Comparison of ENCODE assay signal across 10 mouse cellular contexts in genomic region chr3:130058488-130058887, GRCm38 (mm10). TPM values are rescaled to one million over a fixed set of nuclear protein-coding genes. Genes with fewer than 3 reads are reported as not detected.
DNase-seq lines count a peak whose midpoint lies in the region; ATAC-seq lines count a peak whose summit lies in the region.
"Had no signal": no experiment of that assay in that cellular context is flagged by ENCODE, and none has a peak within 500 bp of the region (broad histone marks: within the 10 kb centered on the region; RNA-seq: fewer than 3 reads in every experiment).

No protein-coding gene starts in this region.

- H3K9me3 ChIP-seq in midbrain, embryonic 10.5 days (replicated peaks): no peaks in the 10 kb centered on the region
- H3K9me3 ChIP-seq in midbrain, embryonic 14.5 days (ENCODE audit: control insufficient read depth, low read length): no peaks in the 10 kb centered on the region
- no peaks in the 10 kb centered on the region for H3K9me3 ChIP-seq in limb, embryonic 13.5 days
- H3K9me3 ChIP-seq in stomach, embryonic 14.5 days (ENCODE audit: control insufficient read depth, low read depth, low read length): no peaks in the 10 kb centered on the region

- peaks cover 47% of the 10 kb centered on the region for H3K4me1 ChIP-seq in midbrain, embryonic 10.5 days
- H3K4me1 ChIP-seq in midbrain, embryonic 14.5 days (ENCODE audit: control insufficient read depth, insufficient read depth, low read length): peaks cover 22% of the 10 kb centered on the region
- H3K4me1 ChIP-seq in limb, embryonic 13.5 days: peaks cover 59% of the 10 kb centered on the region
- peaks cover 23% of the 10 kb centered on the region for H3K4me1 ChIP-seq in stomach, embryonic 14.5 days (ENCODE audit: control insufficient read depth, insufficient read depth, low read length)

- no peak overlapping the region for H3K9ac ChIP-seq in midbrain, embryonic 14.5 days (replicated peaks; ENCODE audit: low read length)
- no peak overlapping the region for H3K9ac ChIP-seq in limb, embryonic 13.5 days
- no peak overlapping the region for H3K9ac ChIP-seq in stomach, embryonic 14.5 days (replicated peaks; ENCODE audit: low read depth, low read length)

- 83% methylated on average over 2 of the region's 2 CpGs for WGBS in midbrain, embryonic 10.5 days
- WGBS in midbrain, embryonic 14.5 days: 69% methylated on average over 2 of the region's 2 CpGs
- 63% methylated on average over 2 of the region's 2 CpGs for WGBS in limb, embryonic 13.5 days
- WGBS in stomach, embryonic 14.5 days: 54% methylated on average over 2 of the region's 2 CpGs

- H3K27me3 ChIP-seq in midbrain, embryonic 10.5 days (ENCODE audit: low read depth, poor library complexity, severe bottlenecking): no peaks in the 10 kb centered on the region
- no peaks in the 10 kb centered on the region for H3K27me3 ChIP-seq in midbrain, embryonic 14.5 days (ENCODE audit: control insufficient read depth, insufficient read depth, low read length)
- no peaks in the 10 kb centered on the region for H3K27me3 ChIP-seq in limb, embryonic 13.5 days
- no peaks in the 10 kb centered on the region for H3K27me3 ChIP-seq in stomach, embryonic 14.5 days (ENCODE audit: control insufficient read depth, insufficient read depth, low read length)
- H3K27me3 ChIP-seq: CH12.LX had no signal

- H3K36me3 ChIP-seq in midbrain, embryonic 10.5 days: peaks cover 35% of the 10 kb centered on the region
- no peaks in the 10 kb centered on the region for H3K36me3 ChIP-seq in midbrain, embryonic 14.5 days (ENCODE audit: control insufficient read depth, insufficient read depth, low read length)
- H3K36me3 ChIP-seq in limb, embryonic 13.5 days: peaks cover 9% of the 10 kb centered on the region
- no peaks in the 10 kb centered on the region for H3K36me3 ChIP-seq in stomach, embryonic 14.5 days (ENCODE audit: control insufficient read depth, insufficient read depth, low read length)

- H3K4me2 ChIP-seq in midbrain, embryonic 14.5 days (ENCODE audit: low read length): no peak overlapping the region
- peak overlapping the region; percentile 79 for H3K4me2 ChIP-seq in limb, embryonic 13.5 days (replicated peaks)
- peak overlapping the region; percentile 73 for H3K4me2 ChIP-seq in stomach, embryonic 14.5 days (replicated peaks; ENCODE audit: low read depth, low read length)

- intact Hi-C loops in heart, postnatal 36 days (cut with DNase I): loop anchor here (10.0 kb wide), 1 partner anchor 1506 kb away; the partner anchor contains the start of gene Papss1

- no peak overlapping the region for H3K27ac ChIP-seq in midbrain, embryonic 10.5 days (replicated peaks)
- no peak overlapping the region for H3K27ac ChIP-seq in midbrain, embryonic 14.5 days (replicated peaks; ENCODE audit: low read depth, low read length)
- H3K27ac ChIP-seq in limb, embryonic 13.5 days: no peak overlapping the region; the same call in 1 of the 2 replicates
- H3K27ac ChIP-seq in stomach, embryonic 14.5 days (ENCODE audit: low read length): no peak overlapping the region

- peak overlapping the region; percentile 11; the same call in 1 of the 2 replicates for H3K4me3 ChIP-seq in midbrain, embryonic 10.5 days
- no peak overlapping the region for H3K4me3 ChIP-seq in midbrain, embryonic 14.5 days (replicated peaks; ENCODE audit: low read depth, low read length)
- no peak overlapping the region for H3K4me3 ChIP-seq in limb, embryonic 13.5 days
- no peak overlapping the region for H3K4me3 ChIP-seq in stomach, embryonic 14.5 days (ENCODE audit: low read depth, low read length)

- no peak for ATAC-seq in midbrain, embryonic 14.5 days (ENCODE audit: low FRiP score, low TSS enrichment)
- no peak for ATAC-seq in limb, embryonic 13.5 days (ENCODE audit: low FRiP score, low read depth)
- no peak for ATAC-seq in stomach, embryonic 14.5 days (ENCODE audit: insufficient number of reproducible peaks, insufficient read depth, low FRiP score, low read depth)

- peak; percentile 92 for DNase-seq in heart, adult 11 months
- no peak for DNase-seq in heart, postnatal 36 days
- no peak for DNase-seq in midbrain, embryonic 10.5 days (ENCODE audit: low spot score)
- DNase-seq in midbrain, embryonic 14.5 days: no peak
- no peak for DNase-seq in frontal cortex, postnatal 25 days (ENCODE audit: low spot score in 2 of 2)
- no peak for DNase-seq in embryo, embryonic 10.5 days (ENCODE audit: low spot score)
- DNase-seq: gastrocnemius, postnatal 36 days had no signal

RNA-seq across cellular contexts. Expression of gene Sec24b, which starts 2.9 kb away (rescaled TPM):
- total RNA-seq in heart, postnatal 36 days (2021): 10 to 100 TPM; 28.4 to 35.1 TPM
- polyA plus RNA-seq in midbrain, embryonic 10.5 days (2016; fragmentation: Nextera tagmentation; extraction: Ambion mirVana): 32.4 and 35.9 TPM in 2 replicates
- 30.6 and 36.3 TPM in 2 replicates for polyA plus RNA-seq in midbrain, embryonic 14.5 days (2014; fragmentation: Nextera tagmentation; extraction: Ambion mirVana)
- polyA plus RNA-seq in limb, embryonic 13.5 days (2015; fragmentation: Nextera tagmentation; extraction: Ambion mirVana): 33.1 and 34.7 TPM in 2 replicates
- polyA plus RNA-seq in stomach, embryonic 14.5 days (2014; fragmentation: Nextera tagmentation; extraction: Ambion mirVana): 36.8 and 37.1 TPM in 2 replicates
